Mouse (Mus musculus): Measurements from ENCODE around the gene Actl10.

DNA sequence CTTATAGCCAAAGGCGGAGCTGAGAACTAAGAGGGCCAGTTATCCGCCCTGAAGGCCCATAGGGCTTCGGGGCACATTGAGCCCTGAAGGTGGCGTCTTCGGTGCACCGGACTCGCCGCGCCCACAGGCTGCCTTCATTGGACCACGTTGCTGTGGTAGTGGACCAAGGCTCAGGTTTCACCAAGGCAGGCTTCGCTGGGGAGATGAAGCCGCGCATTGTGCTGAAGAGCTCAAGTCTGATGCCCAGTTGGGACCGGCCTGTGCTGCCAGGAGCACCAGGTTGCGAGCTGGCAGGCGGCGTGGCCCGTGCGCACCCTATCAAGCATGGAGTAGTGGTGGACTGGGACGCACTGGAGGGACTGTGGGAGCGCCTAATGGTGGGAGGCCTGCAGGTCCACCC, 351 bp downstream of the Actl10 start:
- TF ChIP-seq CTCF (conservative IDR thresholded peaks at IDR 0.05; ENCODE audit: low read length) = no peak
- TF ChIP-seq NANOG (IDR thresholded peaks at IDR 0.05; ENCODE audit: borderline replicate concordance, low read length) = no peak
- TF ChIP-seq POU5F1 (IDR thresholded peaks at IDR 0.05; ENCODE audit: borderline replicate concordance, low read length) = no peak

Data from E14TG2a.4 (cell line).